Comparison of ENCODE assay signal across 11 mouse cellular contexts in genomic region chr11:45508566-45508965, GRCm38 (mm10).
DNase-seq lines count a peak whose midpoint lies in the region; ATAC-seq and TF ChIP-seq lines count a peak whose summit lies in the region.
"Had no signal": no experiment of that assay in that cellular context is flagged by ENCODE, and none has a peak within 500 bp of the region (broad histone marks: within the 10 kb centered on the region; RNA-seq: fewer than 3 reads in every experiment).

No protein-coding gene starts in this region.

- H3K36me3 ChIP-seq in forebrain, embryonic 13.5 days (ENCODE audit: poor library complexity, severe bottlenecking) = no peaks in the 10 kb centered on the region
- no peaks in the 10 kb centered on the region for H3K36me3 ChIP-seq in forebrain, embryonic 10.5 days (replicated peaks)
- H3K36me3 ChIP-seq in kidney, adult 2 months (ENCODE audit: control insufficient read depth, insufficient read depth, low read length) = no peaks in the 10 kb centered on the region
- H3K36me3 ChIP-seq: intestine, embryonic 15.5 days had no signal

- no peak for DNase-seq in forebrain, embryonic 10.5 days (ENCODE audit: extremely low spot score, low spot score)
- DNase-seq in kidney, adult 2 months = peak; percentile 8
- no peak for DNase-seq in kidney, adult 9 months
- peak; percentile 7 for DNase-seq in urinary bladder, postnatal 14 days (ENCODE audit: low spot score)
- DNase-seq in urinary bladder, postnatal 25 days (ENCODE audit: low spot score) = no peak
- DNase-seq in Muller cell, postnatal 12 days (ENCODE audit: inconsistent ontology term) = no peak
- DNase-seq: lung, postnatal 10 days had no signal

- 70% methylated on average over 4 of the region's 4 CpGs for WGBS in forebrain, embryonic 13.5 days
- WGBS in forebrain, embryonic 10.5 days = 79% methylated on average over 4 of the region's 4 CpGs
- 42% methylated on average over 4 of the region's 4 CpGs for WGBS in kidney, adult 2 months

- no peak overlapping the region for H3K4me2 ChIP-seq in forebrain, embryonic 13.5 days
- H3K4me2 ChIP-seq: intestine, embryonic 15.5 days had no signal

- TF ChIP-seq POLR2A in kidney, adult 2 months (IDR thresholded peaks at IDR 0.05; ENCODE audit: low read depth, low read length) = no peak

- H3K9ac ChIP-seq in forebrain, embryonic 13.5 days = no peak overlapping the region
- H3K9ac ChIP-seq: intestine, embryonic 15.5 days had no signal

- no peaks in the 10 kb centered on the region for H3K27me3 ChIP-seq in forebrain, embryonic 13.5 days
- no peaks in the 10 kb centered on the region for H3K27me3 ChIP-seq in forebrain, embryonic 10.5 days (ENCODE audit: poor library complexity, severe bottlenecking)
- no peaks in the 10 kb centered on the region for H3K27me3 ChIP-seq in kidney, adult 2 months (replicated peaks; ENCODE audit: control insufficient read depth, insufficient read depth, low read length)
- H3K27me3 ChIP-seq: intestine, embryonic 15.5 days; Patski had no signal

- no peak overlapping the region for H3K4me3 ChIP-seq in forebrain, embryonic 13.5 days
- no peak overlapping the region for H3K4me3 ChIP-seq in forebrain, embryonic 10.5 days
- no peak overlapping the region for H3K4me3 ChIP-seq in kidney, adult 2 months (ENCODE audit: insufficient read depth, low read depth, low read length)
- H3K4me3 ChIP-seq: intestine, embryonic 15.5 days had no signal

- no peak overlapping the region; the same call in 1 of the 2 replicates for H3K27ac ChIP-seq in forebrain, embryonic 13.5 days
- H3K27ac ChIP-seq in forebrain, embryonic 10.5 days = no peak overlapping the region
- H3K27ac ChIP-seq in kidney, adult 2 months (ENCODE audit: insufficient read depth, low read depth, low read length) = no peak overlapping the region
- H3K27ac ChIP-seq: intestine, embryonic 15.5 days had no signal

- TF ChIP-seq CTCF in kidney, adult 2 months (conservative IDR thresholded peaks at IDR 0.05; ENCODE audit: insufficient read depth, insufficient read length, low read depth, low read length) = no peak

- ATAC-seq in forebrain, embryonic 13.5 days = peak; percentile 51; the same call in 1 of the 2 replicates
- no peak for ATAC-seq in frontal cortex, adult (ENCODE audit: low TSS enrichment)
- ATAC-seq: intestine, embryonic 15.5 days; Patski had no signal

- H3K9me3 ChIP-seq in forebrain, embryonic 13.5 days (replicated peaks) = no peaks in the 10 kb centered on the region
- H3K9me3 ChIP-seq in forebrain, embryonic 10.5 days = 0 out of 2 replicates have a peak, but pooled peaks cover 2% of the 10 kb centered on the region
- H3K9me3 ChIP-seq: intestine, embryonic 15.5 days had no signal

- no peaks in the 10 kb centered on the region for H3K4me1 ChIP-seq in forebrain, embryonic 13.5 days
- no peaks in the 10 kb centered on the region for H3K4me1 ChIP-seq in forebrain, embryonic 10.5 days
- H3K4me1 ChIP-seq in kidney, adult 2 months (ENCODE audit: control insufficient read depth, insufficient read depth, low read length) = no peaks in the 10 kb centered on the region
- H3K4me1 ChIP-seq: intestine, embryonic 15.5 days had no signal

Comparison
In these comparisons a context has a peak if more than half of its experiments do, and no peak if none do; other contexts are left out.
1. DNase-seq: peak in kidney, adult 2 months (single experiment) and urinary bladder, postnatal 14 days (single experiment); none in forebrain, embryonic 10.5 days (single experiment), kidney, adult 9 months (single experiment), urinary bladder, postnatal 25 days (single experiment) and Muller cell, postnatal 12 days (single experiment).